Mouse (Mus musculus) ovary, postnatal 14 days (tissue): ENCODE results near the gene Pld6.
A peak's percentile ranks its signal among the peaks of the same experiment; 100 is the strongest.

ENCODE experiments used
- DNase-seq: peaks from one replicate; pipeline ENCODE4 v3.0.0; 2022; ENCODE audit warnings: low spot score

Pld6 gene

GRCm38 (mm10) chr11:59787199-59787781 lies at the start of gene Pld6:
Gene Pld6 (minus strand): TSS chr11:59787645.
- peak; percentile 39 for DNase-seq

- DNase-seq = no peak
These were observed 34.2 kb upstream of the Pld6 start for GRCm38 (mm10) chr11:59821625-59822024.

GRCm38 (mm10) chr11:59817916-59818315 lies 30.5 kb upstream of the Pld6 start:
- no peak for DNase-seq

- no peak for DNase-seq
These were observed 28.1 kb upstream of the Pld6 start for GRCm38 (mm10) chr11:59815482-59816065.

GRCm38 (mm10) chr11:59814936-59815335 lies 27.5 kb upstream of the Pld6 start:
- DNase-seq = no peak

- no peak for DNase-seq
These were observed 26.9 kb upstream of the Pld6 start for GRCm38 (mm10) chr11:59814311-59814710.

- DNase-seq = no peak
These were observed 25.8 kb upstream of the Pld6 start for GRCm38 (mm10) chr11:59813276-59813675.

- no peak for DNase-seq
These were observed 23.8 kb upstream of the Pld6 start for GRCm38 (mm10) chr11:59811211-59811610.

GRCm38 (mm10) chr11:59810480-59811158 lies 23.2 kb upstream of the Pld6 start:
- DNase-seq = no peak

- peak; percentile 75 for DNase-seq
These were observed 22.4 kb upstream of the Pld6 start, which contains the start of gene Flcn for GRCm38 (mm10) chr11:59809670-59810474. Gene Flcn (minus strand): TSS chr11:59810016.

- DNase-seq = no peak
These were observed 21.7 kb upstream of the Pld6 start for GRCm38 (mm10) chr11:59809071-59809669.

GRCm38 (mm10) chr11:59808170-59808960 lies 20.9 kb upstream of the Pld6 start:
- no peak for DNase-seq

GRCm38 (mm10) chr11:59805656-59806055 lies 18.2 kb upstream of the Pld6 start:
- no peak for DNase-seq

- no peak for DNase-seq
These were observed 17.8 kb upstream of the Pld6 start for GRCm38 (mm10) chr11:59805256-59805655.

GRCm38 (mm10) chr11:59804409-59805110 lies 17.1 kb upstream of the Pld6 start:
- DNase-seq = no peak

GRCm38 (mm10) chr11:59803516-59803915 lies 16.1 kb upstream of the Pld6 start:
- no peak for DNase-seq

GRCm38 (mm10) chr11:59801881-59802280 lies 14.4 kb upstream of the Pld6 start:
- DNase-seq = no peak

GRCm38 (mm10) chr11:59800412-59800811 lies 13.0 kb upstream of the Pld6 start:
- DNase-seq = no peak

- no peak for DNase-seq
These were observed 5.9 kb upstream of the Pld6 start for GRCm38 (mm10) chr11:59793390-59793789.

GRCm38 (mm10) chr11:59789311-59789710 lies 1.9 kb upstream of the Pld6 start:
- no peak for DNase-seq
